Comparison of ENCODE assay signal across 1 mouse cellular context in genomic region chr7:24955226-24955625, GRCm38 (mm10).
TF ChIP-seq lines count a peak whose summit lies in the region.

No protein-coding gene starts in this region.

TF ChIP-seq in MEL, 35 proteins besides CTCF, POLR2A, EP300 and RAD21:
- TF ChIP-seq CHD1 (IDR thresholded peaks at IDR 0.05; ENCODE audit: low read depth, low read length) (no peak), UBTF (IDR thresholded peaks at IDR 0.05; ENCODE audit: borderline replicate concordance, insufficient read depth, low read depth, low read length) (no peak), ZKSCAN1 (IDR thresholded peaks at IDR 0.05; ENCODE audit: low read depth, low read length) (no peak), GATA1 (IDR thresholded peaks at IDR 0.05; ENCODE audit: low read depth, low read length) (no peak), ETS1 (IDR thresholded peaks at IDR 0.05; ENCODE audit: low read depth, low read length) (no peak), SMC3 (IDR thresholded peaks at IDR 0.05; ENCODE audit: low read depth, low read length) (no peak), MEF2A (IDR thresholded peaks at IDR 0.05; ENCODE audit: extremely low read depth, insufficient replicate concordance, low read depth, low read length, poor library complexity, severe bottlenecking) (no peak), RCOR1 (IDR thresholded peaks at IDR 0.05; ENCODE audit: low read depth, low read length) (no peak), SIN3A (IDR thresholded peaks at IDR 0.05; ENCODE audit: low read length) (no peak), NELFE (IDR thresholded peaks at IDR 0.05; ENCODE audit: low read depth, low read length) (no peak), USF2 (IDR thresholded peaks at IDR 0.05; ENCODE audit: borderline replicate concordance in 1 of 2, insufficient read depth in 1 of 2, low read depth in 1 of 2, low read length in 2 of 2) (no peak), MAFK (IDR thresholded peaks at IDR 0.05; ENCODE audit: borderline replicate concordance, low read depth, low read length) (no peak)
TF ChIP-seq in MEL: peak in this region for 0.
